Mouse (Mus musculus) E14TG2a.4 (cell line): ENCODE data around the gene Zfp131.
"Not testable (repeated sequence)": the region's sequence is repeated elsewhere in the genome, so short reads cannot be mapped to it uniquely, and the experiment has no call there.

ENCODE experiments used
- CTCF ChIP-seq: conservative IDR thresholded peaks from 2 replicates; pipeline ENCODE4 v1.5.1; 2014; ENCODE audit warnings: low read length
- POU5F1 ChIP-seq: IDR thresholded peaks from 2 replicates; pipeline ENCODE4 v1.6.1; 2014; ENCODE audit warnings: low read length, borderline replicate concordance

DNA sequence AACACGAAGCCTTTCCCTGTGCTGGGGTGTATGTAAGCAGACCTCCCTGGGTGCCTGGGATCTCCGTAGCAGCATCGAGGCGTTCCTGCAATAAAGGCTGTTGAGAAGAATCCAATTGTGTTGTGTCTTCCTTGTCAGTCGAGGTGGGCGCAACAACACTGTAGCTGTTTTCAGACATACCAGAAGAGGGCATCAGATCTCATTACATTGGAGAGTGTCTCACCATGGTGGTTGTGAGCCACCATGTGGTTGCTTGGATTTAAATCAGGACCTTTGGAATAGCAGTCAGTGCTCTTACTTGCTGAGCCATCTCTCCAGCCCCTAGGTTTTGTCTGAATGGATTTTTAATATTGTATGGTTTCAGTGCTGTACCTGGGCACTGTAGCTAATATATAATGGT is 49.3 kb upstream of the Zfp131 start:
- not testable (repeated sequence) for TF ChIP-seq CTCF, POU5F1
